Mouse (Mus musculus) midbrain, embryonic 16.5 days (tissue): Measurements from ENCODE around the gene Sept9. TPM values are rescaled to one million over a fixed set of nuclear protein-coding genes. Genes with fewer than 3 reads are reported as not detected.
A peak's percentile ranks its signal among the peaks of the same experiment; 100 is the strongest.

Experiments
- ATAC-seq: fragments of 200-750 bp; cut with Nextera tagmentation; 2 replicates; pipeline ENCODE4 v1.8.0; 2017; ENCODE audit warnings: moderate TSS enrichment
- H3K27ac ChIP-seq: fragments of 300-500 bp; sonication (generic); 2 replicates; pipeline ENCODE4 v1.5.1; 2014; ENCODE audit warnings: mild to moderate bottlenecking, low read length, mixed read lengths
- H3K27me3 ChIP-seq: fragments of 300-500 bp; sonication (generic); 2 replicates; pipeline ENCODE4 v1.6.1; 2014; ENCODE audit warnings: low read depth, low read length, mixed read lengths; ENCODE audit not compliant: control insufficient read depth, insufficient read depth
- H3K36me3 ChIP-seq: fragments of 300-500 bp; sonication (generic); 2 replicates; pipeline ENCODE4 v1.6.1; 2014; ENCODE audit warnings: mild to moderate bottlenecking, low read length, moderate library complexity, mixed read lengths; ENCODE audit not compliant: control insufficient read depth, insufficient read depth
- H3K4me1 ChIP-seq: fragments of 300-500 bp; sonication (generic); 2 replicates; pipeline ENCODE4 v1.6.1; 2014; ENCODE audit warnings: mild to moderate bottlenecking, low read length, mixed read lengths; ENCODE audit not compliant: control insufficient read depth, insufficient read depth
- H3K4me2 ChIP-seq: fragments of 300-500 bp; sonication (generic); 2 replicates; pipeline ENCODE4 v1.6.1; 2014; ENCODE audit warnings: mild to moderate bottlenecking, low read length, mixed read lengths
- H3K4me3 ChIP-seq: fragments of 300-500 bp; sonication (generic); 2 replicates; pipeline ENCODE4 v1.5.1; 2014; ENCODE audit warnings: low read depth, mild to moderate bottlenecking, low read length, moderate library complexity, mixed read lengths
- H3K9ac ChIP-seq: fragments of 300-500 bp; sonication (generic); 2 replicates; pipeline ENCODE4 v1.6.1; 2014; ENCODE audit warnings: low read depth, low read length, mixed read lengths
- H3K9me3 ChIP-seq: fragments of 300-500 bp; sonication (generic); replicated peaks from 2 replicates; pipeline ENCODE4 v1.6.1; 2014; ENCODE audit warnings: mild to moderate bottlenecking, low read length, mixed read lengths; ENCODE audit not compliant: control insufficient read depth, poor library complexity, severe bottlenecking
- WGBS: fragments of 180-500 bp; shearing (Covaris S2); extraction: QIAGEN DNeasy Blood & Tissue Kit; methylation state at CpG from one replicate; pipeline ENCODE4 v1.1.7; 2014; 5-methylcytosine and 5-hydroxymethylcytosine counted together
- polyA plus RNA-seq: library from polyadenylated mRNA; unstranded; fragments of >200 nt; fragmentation: Nextera tagmentation; extraction: Ambion mirVana; gene quantifications from 2 replicates; pipeline ENCODE4 v1.2.1, GENCODE M21; 2015

Gene Sept9
- polyA plus RNA-seq = 103 and 108 TPM in 2 replicates

DNA sequence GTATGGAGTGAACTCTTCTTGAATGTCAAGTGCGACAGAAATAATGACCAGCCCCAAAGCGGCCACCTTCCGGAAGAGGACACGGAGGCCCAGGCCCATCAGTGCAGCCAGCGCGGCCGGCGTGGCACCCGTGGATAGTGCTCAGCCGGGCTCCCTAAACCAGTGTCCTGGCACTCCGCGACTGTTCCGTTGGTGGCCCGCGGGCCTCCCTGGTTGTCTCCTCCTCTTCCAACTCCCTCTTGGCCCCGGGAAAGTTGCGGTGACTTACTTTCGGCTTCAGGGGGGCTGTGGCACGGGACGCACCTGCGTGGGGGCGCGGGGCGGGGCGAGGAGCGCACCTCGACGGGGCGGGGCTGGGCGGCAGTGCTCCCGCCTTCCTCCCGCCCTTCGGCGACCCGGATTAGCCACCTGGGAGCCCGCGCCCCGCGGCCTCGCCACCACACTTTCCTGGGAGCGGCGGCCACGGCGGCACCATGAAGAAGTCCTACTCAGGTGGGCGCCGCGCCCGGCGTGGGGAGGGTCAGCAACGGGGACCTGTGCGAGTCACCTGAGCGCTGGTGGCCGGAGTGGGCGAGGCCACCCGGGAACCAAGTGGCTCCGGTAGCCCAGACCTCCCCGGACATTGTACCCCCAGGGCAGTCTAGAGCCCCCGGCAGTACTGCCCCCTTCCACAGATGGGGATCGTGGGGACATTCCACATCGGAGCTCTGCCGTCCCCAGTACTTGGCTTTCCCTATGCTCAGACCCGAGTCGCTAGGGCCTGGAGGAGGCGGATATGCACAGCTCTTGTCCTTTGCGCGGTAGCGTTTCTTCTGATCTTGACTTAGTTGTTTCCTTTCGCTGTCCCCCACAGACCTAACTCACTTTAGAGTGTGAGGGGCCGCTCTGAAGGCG, at the start of gene Sept9:
Gene Sept9 (plus strand): TSS at position 380 of the 894 bp plus-strand sequence.
- Histone ChIP-seq H3K36me3 (no peaks in the 10 kb centered on the region), H3K9ac (peak within 1 kb of the TSS; percentile 58; the same call in 1 of the 2 replicates), H3K27me3 (peaks cover 32% of the 10 kb centered on the region), H3K4me3 (peak within 1 kb of the TSS; percentile 35), H3K9me3 (no peaks in the 10 kb centered on the region), H3K4me2 (peak within 1 kb of the TSS; percentile 63), H3K4me1 (peaks cover 9% of the 10 kb centered on the region), H3K27ac (no peak within 1 kb of the TSS)
- no peak for ATAC-seq
- 1% methylated on average over 61 of the region's 70 CpGs for WGBS

DNA sequence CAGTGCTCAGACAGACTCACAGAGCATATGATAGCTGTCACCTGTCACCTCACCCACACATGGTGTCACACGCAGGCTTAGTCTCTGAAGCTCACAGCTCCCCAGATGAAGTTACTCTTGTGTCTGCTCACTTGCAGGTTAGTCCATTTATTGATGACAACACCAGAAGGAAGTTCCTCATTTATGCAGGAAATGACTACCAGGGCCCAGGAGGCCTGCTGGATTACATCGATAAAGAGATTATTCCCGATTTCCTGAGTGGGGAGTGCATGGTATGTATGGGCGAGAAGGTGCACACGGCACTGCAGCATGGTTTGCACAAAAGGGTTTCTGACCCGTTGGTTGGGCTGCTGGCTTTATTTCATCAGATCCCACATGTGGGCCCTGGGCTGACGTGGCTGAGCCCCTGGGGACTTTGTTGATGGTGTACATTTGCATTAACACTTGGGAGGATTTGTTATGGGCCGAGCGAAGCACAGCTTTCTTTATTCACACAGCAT, 48.9 kb upstream of the Sept9 start:
- Histone ChIP-seq H3K36me3 (peaks cover 47% of the 10 kb centered on the region), H3K4me2 (no peak overlapping the region), H3K9ac (no peak overlapping the region), H3K9me3 (no peaks in the 10 kb centered on the region), H3K27me3 (no peaks in the 10 kb centered on the region), H3K4me1 (no peaks in the 10 kb centered on the region), H3K4me3 (no peak overlapping the region), H3K27ac (no peak overlapping the region)
- WGBS = 71% methylated on average over 9 of the region's 9 CpGs
- ATAC-seq = no peak

GRCm38 (mm10) chr11:117151461-117151860, 48.0 kb upstream of the Sept9 start:
- Histone ChIP-seq H3K4me1 (no peaks in the 10 kb centered on the region), H3K4me2 (no peak overlapping the region), H3K27me3 (no peaks in the 10 kb centered on the region), H3K27ac (no peak overlapping the region), H3K4me3 (no peak overlapping the region), H3K36me3 (peaks cover 51% of the 10 kb centered on the region), H3K9me3 (no peaks in the 10 kb centered on the region), H3K9ac (no peak overlapping the region)
- ATAC-seq = no peak
- 91% methylated on average over 7 of the region's 7 CpGs for WGBS

DNA sequence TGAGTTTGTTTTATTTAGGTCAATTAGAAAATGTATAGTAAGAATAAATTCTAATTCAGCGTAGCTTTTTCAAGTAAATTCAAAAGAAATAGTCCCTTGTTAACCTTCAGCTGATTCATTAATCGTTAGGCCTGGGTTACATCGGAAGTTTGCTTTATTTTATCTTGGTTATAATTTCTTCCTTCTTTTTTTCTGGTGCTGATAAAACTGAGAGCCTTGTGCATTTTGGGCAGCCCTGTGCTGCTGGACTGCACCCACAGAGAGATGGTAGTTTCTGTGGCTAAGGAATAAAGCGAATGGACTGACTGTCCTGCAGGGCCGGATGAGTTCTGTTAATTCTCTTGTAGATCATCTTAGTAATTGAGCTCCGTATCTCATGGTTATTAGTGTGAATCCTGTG, 46.9 kb upstream of the Sept9 start:
- no peak for ATAC-seq
- H3K9me3 ChIP-seq = no peaks in the 10 kb centered on the region
- no peaks in the 10 kb centered on the region for H3K4me1 ChIP-seq
- no peak overlapping the region for H3K9ac ChIP-seq
- H3K4me2 ChIP-seq = no peak overlapping the region
- 88% methylated on average over 6 of the region's 6 CpGs for WGBS
- H3K4me3 ChIP-seq = no peak overlapping the region
- no peaks in the 10 kb centered on the region for H3K27me3 ChIP-seq
- H3K27ac ChIP-seq = no peak overlapping the region
- peaks cover 50% of the 10 kb centered on the region for H3K36me3 ChIP-seq

DNA sequence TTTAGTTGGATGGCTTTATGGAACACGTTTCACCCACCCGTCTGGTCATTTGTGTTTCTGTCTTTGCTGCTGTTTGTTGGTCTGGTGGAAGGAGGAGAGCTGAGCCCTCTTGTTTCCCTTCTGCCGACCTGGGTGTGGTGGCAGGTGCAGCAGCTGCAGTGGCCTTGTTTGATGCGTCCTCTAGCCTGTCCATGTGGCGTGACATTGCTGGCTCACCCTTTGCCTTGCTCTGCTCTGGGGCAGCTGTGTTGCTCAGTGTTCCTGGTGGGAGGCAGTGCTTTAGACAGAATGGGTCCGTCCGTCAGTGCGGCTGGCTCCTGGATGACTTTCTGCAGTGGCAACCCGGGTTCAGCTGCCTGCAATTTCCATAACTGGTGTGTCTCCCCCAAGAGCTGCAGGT, 45.9 kb upstream of the Sept9 start:
- H3K36me3 ChIP-seq = peaks cover 43% of the 10 kb centered on the region
- H3K4me3 ChIP-seq = no peak overlapping the region
- no peak overlapping the region for H3K4me2 ChIP-seq
- no peaks in the 10 kb centered on the region for H3K27me3 ChIP-seq
- H3K4me1 ChIP-seq = no peaks in the 10 kb centered on the region
- no peak overlapping the region for H3K27ac ChIP-seq
- ATAC-seq = no peak
- no peak overlapping the region for H3K9ac ChIP-seq
- 73% methylated on average over 9 of the region's 9 CpGs for WGBS
- H3K9me3 ChIP-seq = no peaks in the 10 kb centered on the region

- no peaks in the 10 kb centered on the region for H3K4me1 ChIP-seq
- ATAC-seq = no peak
- H3K4me2 ChIP-seq = no peak overlapping the region
- no peaks in the 10 kb centered on the region for H3K27me3 ChIP-seq
- H3K4me3 ChIP-seq = no peak overlapping the region
- H3K9me3 ChIP-seq = no peaks in the 10 kb centered on the region
- H3K9ac ChIP-seq = no peak overlapping the region
- 61% methylated on average over 7 of the region's 7 CpGs for WGBS
- H3K36me3 ChIP-seq = peaks cover 42% of the 10 kb centered on the region
- H3K27ac ChIP-seq = no peak overlapping the region
These were observed 45.2 kb upstream of the Sept9 start for GRCm38 (mm10) chr11:117154088-117154815.

GRCm38 (mm10) chr11:117156725-117157124, 42.7 kb upstream of the Sept9 start:
- 8% methylated on average over 13 of the region's 15 CpGs for WGBS
- Histone ChIP-seq H3K9me3 (no peaks in the 10 kb centered on the region), H3K4me1 (no peaks in the 10 kb centered on the region), H3K27ac (no peak overlapping the region), H3K27me3 (no peaks in the 10 kb centered on the region), H3K36me3 (peaks cover 33% of the 10 kb centered on the region), H3K4me2 (no peak overlapping the region), H3K4me3 (no peak overlapping the region), H3K9ac (no peak overlapping the region)
- ATAC-seq = no peak

DNA sequence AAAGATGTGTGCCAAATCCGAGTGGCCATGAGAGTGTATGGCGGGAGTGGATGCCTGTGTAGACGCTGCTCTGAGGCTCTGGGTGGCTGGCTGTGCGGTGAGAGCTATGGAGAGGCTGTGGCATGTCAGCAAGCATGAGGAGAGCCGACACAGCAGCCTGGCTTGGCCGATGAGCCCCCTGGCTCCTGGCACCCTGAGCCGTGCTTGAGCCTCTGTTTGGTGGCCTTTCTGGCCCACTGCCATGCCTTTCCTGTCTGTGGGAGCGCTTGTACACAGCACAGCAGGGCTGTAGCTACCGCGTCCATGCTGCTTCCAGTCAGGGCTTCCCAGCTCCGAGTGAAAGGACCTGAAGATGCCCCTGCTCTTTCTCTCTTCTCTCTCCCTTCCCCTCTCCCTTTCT, 41.1 kb upstream of the Sept9 start:
- H3K4me1 ChIP-seq = no peaks in the 10 kb centered on the region
- no peak overlapping the region for H3K4me3 ChIP-seq
- no peak for ATAC-seq
- H3K9me3 ChIP-seq = no peaks in the 10 kb centered on the region
- no peak overlapping the region for H3K9ac ChIP-seq
- H3K36me3 ChIP-seq = peaks cover 26% of the 10 kb centered on the region
- no peak overlapping the region for H3K27ac ChIP-seq
- no peak overlapping the region for H3K4me2 ChIP-seq
- H3K27me3 ChIP-seq = no peaks in the 10 kb centered on the region
- WGBS = 75% methylated on average over 11 of the region's 11 CpGs
